Mouse (Mus musculus) induced T-regulatory cell, adult 2 months (primary cell): ENCODE results near the gene Cfap61.
A peak's percentile ranks its signal among the peaks of the same experiment; 100 is the strongest.

ENCODE experiments used
- DNase-seq: peaks from one replicate; pipeline ENCODE4 v3.0.0-alpha.2; 2012; ENCODE audit warnings: low read depth

Gene Cfap61

DNA sequence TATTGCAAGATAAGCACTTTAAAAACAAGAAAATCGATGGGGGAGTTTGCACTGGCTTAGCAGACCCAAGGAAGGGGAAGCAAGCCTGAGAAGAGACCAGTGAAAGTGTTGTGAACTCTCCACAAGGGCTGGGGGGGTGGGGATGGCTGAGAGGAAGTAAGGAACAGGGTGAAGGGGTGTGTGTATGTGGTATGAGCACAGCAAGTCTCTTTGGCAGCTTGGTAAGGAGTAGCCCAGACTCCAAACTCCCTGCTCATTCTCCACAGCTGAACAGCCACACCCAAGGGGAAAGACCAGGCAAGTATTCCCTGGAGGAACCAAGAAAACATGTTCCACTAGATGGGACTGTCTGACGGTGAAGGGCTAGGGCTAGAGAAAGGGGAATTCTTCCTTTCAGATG is 76.2 kb downstream of the Cfap61 start:
- no peak for DNase-seq

GRCm38 (mm10) chr2:146015341-146016186 is 81.0 kb downstream of the Cfap61 start:
- no peak for DNase-seq

GRCm38 (mm10) chr2:146022846-146023245 is 88.3 kb downstream of the Cfap61 start:
- no peak for DNase-seq

DNA sequence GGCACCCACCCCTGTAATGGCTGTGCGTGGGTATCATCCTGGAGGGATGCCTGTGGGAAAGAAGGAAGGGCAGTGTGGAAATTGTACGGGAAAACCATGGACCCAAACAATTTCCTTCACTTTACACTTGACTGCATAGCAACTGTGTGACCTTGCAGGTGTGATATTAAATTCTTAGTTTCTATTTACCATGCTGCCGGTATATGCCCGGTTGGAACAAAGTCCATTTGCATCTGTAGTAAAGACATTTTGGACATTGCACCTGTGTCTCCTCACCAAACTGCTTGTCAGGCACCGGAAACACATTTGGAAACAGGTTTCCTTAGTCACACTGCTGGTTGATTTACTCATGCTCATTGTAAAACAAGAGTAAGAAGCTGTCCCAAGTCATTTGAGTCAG is 109.1 kb downstream of the Cfap61 start:
- DNase-seq = no peak

GRCm38 (mm10) chr2:146044926-146045890 is 110.6 kb downstream of the Cfap61 start:
- DNase-seq = no peak

DNA sequence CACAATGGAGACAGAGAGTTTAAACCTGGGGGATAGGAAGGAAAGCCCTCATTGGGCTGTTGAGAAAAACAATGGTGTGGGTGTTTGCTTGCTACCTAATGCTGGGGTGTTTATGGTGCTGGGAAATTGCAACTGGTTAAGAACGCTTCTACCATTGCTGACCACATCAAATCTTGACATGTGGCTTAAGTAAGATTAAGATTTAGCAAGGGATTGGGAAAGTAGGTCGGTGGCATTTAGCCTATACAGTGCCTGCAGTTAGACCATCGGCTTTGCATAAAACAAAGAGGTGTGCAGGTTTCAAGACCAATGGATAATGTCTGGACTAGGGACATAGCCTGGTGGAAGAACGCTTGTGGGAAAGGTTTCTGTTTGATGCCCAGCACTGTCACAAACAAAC is 113.1 kb downstream of the Cfap61 start:
- DNase-seq = no peak

GRCm38 (mm10) chr2:146048221-146048829 is 113.7 kb downstream of the Cfap61 start:
- no peak for DNase-seq

DNA sequence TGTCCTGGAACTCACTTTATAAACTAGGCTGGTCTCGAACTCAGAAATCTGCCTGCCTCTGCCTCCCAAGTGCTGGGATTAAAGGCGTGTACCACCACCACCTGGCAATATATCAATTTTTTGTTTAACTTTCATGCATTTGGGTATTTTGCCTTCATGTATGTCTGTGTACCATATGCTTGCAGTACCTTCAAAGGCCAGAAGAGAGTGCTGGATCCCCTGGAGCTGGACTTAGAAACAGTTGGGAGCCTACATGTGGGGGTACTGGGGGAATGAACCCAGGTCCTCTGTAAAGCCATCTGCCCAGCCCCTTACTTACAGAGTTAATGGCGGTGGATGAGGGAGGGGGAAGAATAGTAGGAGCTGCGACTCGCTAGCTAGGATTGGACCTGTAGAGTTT is 114.8 kb downstream of the Cfap61 start:
- peak; percentile 27 for DNase-seq

DNA sequence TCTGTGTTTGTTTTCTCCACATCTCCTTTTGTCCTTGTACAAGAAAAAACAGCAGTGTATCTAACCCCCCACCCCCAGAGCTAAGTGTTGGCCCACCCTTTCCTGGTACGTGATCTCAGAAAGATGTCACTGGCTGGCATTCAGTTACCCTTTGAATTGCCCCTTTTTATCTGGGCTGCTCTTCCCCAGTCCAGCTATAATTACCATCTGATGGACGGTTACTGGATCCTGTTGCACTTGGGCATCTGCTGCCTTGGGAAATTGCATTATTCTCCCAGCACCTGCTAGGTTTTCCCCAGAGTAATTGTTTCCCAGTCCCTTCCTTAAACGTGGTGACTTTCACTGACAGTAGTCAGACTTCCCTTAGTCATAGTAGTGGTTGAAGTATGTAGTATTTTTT is 115.5 kb downstream of the Cfap61 start:
- DNase-seq = no peak

GRCm38 (mm10) chr2:146051334-146051733 is 116.8 kb downstream of the Cfap61 start:
- no peak for DNase-seq

GRCm38 (mm10) chr2:146057123-146057522 is 122.5 kb downstream of the Cfap61 start:
- no peak for DNase-seq

GRCm38 (mm10) chr2:146058791-146059190 is 124.2 kb downstream of the Cfap61 start:
- DNase-seq = no peak

- DNase-seq = no peak
These were observed 127.1 kb downstream of the Cfap61 start for GRCm38 (mm10) chr2:146061421-146062300.

GRCm38 (mm10) chr2:146062330-146063092 is 127.9 kb downstream of the Cfap61 start:
- peak; percentile 46 for DNase-seq

GRCm38 (mm10) chr2:146063093-146064074 is 128.8 kb downstream of the Cfap61 start:
- DNase-seq = no peak

DNA sequence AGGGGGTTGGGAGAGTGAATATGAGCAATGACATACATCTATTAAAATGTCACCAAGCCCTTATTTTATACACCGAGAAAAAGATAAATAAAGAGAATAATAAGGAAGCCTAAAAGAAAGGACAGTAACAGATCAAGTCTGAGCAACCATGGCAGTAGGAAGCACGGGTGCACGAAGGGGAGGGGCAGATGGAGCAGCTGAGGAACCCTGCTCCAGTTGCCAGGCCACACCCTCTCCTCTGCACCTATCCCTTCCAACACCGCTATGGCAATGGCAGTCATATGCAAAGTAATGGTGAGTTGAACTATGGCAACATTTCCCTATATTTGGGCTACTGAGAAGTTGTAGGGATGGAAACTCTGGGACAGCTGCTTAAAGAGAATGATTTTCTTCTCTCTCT is 132.8 kb downstream of the Cfap61 start:
- no peak for DNase-seq

- no peak for DNase-seq
These were observed 138.7 kb downstream of the Cfap61 start for GRCm38 (mm10) chr2:146073300-146073699.

GRCm38 (mm10) chr2:146077117-146077516 is 142.5 kb downstream of the Cfap61 start:
- DNase-seq = no peak

- no peak for DNase-seq
These were observed 145.7 kb downstream of the Cfap61 start for GRCm38 (mm10) chr2:146080282-146080681.
